ENCODE assay signal across 12 mouse cellular contexts in the genomic region with DNA sequence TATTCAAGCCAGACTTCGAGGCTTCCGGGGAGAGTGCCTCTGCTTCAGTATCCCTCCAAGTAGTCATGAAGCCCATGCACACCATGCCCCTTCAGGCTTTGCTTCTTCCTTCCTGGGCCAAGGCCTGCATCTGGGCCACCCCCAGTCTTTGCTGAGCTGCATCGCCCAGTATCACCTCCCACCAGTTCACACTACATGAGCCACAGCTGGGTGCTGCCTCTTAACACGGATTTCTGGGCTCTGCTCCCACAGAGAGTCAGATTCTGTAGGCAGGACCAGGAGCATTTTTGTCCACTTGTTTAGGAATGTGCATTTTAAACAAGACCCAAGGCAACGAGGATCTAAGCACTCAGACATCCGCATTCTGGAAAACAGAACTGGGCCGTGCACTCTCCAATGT. TPM values are rescaled to one million over a fixed set of nuclear protein-coding genes. Genes with fewer than 3 reads are reported as not detected.
DNase-seq lines count a peak whose midpoint lies in the region; ATAC-seq and TF ChIP-seq lines count a peak whose summit lies in the region.
"Had no signal": no experiment of that assay in that cellular context is flagged by ENCODE, and none has a peak within 500 bp of the region (broad histone marks: within the 10 kb centered on the region; RNA-seq: fewer than 3 reads in every experiment).

No protein-coding gene starts in this region.

- 59% methylated on average over 7 of the region's 7 CpGs for WGBS in heart, embryonic 13.5 days
- 33% methylated on average over 7 of the region's 7 CpGs for WGBS in lung, embryonic 14.5 days
- WGBS in embryonic facial prominence, embryonic 10.5 days, result 76% methylated on average over 7 of the region's 7 CpGs
- 21% methylated on average over 7 of the region's 7 CpGs for WGBS in olfactory bulb, adult 2 months
- 76% methylated on average over 7 of the region's 7 CpGs for WGBS in neural tube, embryonic 15.5 days

- H3K9me3 ChIP-seq in heart, embryonic 13.5 days, result no peaks in the 10 kb centered on the region
- no peaks in the 10 kb centered on the region for H3K9me3 ChIP-seq in lung, embryonic 14.5 days (ENCODE audit: low read depth, low read length)
- H3K9me3 ChIP-seq in embryonic facial prominence, embryonic 10.5 days, result no peaks in the 10 kb centered on the region
- H3K9me3 ChIP-seq in neural tube, embryonic 15.5 days (replicated peaks), result no peaks in the 10 kb centered on the region
- H3K9me3 ChIP-seq: liver, embryonic 12.5 days had no signal

- no peak overlapping the region for H3K4me3 ChIP-seq in heart, embryonic 13.5 days
- no peak overlapping the region for H3K4me3 ChIP-seq in lung, embryonic 14.5 days (ENCODE audit: low read depth, low read length)
- H3K4me3 ChIP-seq in embryonic facial prominence, embryonic 10.5 days, result no peak overlapping the region
- no peak overlapping the region for H3K4me3 ChIP-seq in olfactory bulb, adult 2 months (ENCODE audit: insufficient read depth, low read depth, low read length)
- no peak overlapping the region for H3K4me3 ChIP-seq in neural tube, embryonic 15.5 days (replicated peaks)
- H3K4me3 ChIP-seq: liver, embryonic 12.5 days had no signal

- H3K9ac ChIP-seq in heart, embryonic 13.5 days, result peak overlapping the region; percentile 44; the same call in 1 of the 2 replicates
- H3K9ac ChIP-seq in lung, embryonic 14.5 days, result no peak overlapping the region
- no peak overlapping the region for H3K9ac ChIP-seq in neural tube, embryonic 15.5 days (replicated peaks)
- H3K9ac ChIP-seq: liver, embryonic 12.5 days had no signal

- H3K27ac ChIP-seq in heart, embryonic 13.5 days (replicated peaks), result no peak overlapping the region
- H3K27ac ChIP-seq in lung, embryonic 14.5 days (ENCODE audit: low read depth), result no peak overlapping the region
- peak overlapping the region; percentile 25; the same call in 1 of the 2 replicates for H3K27ac ChIP-seq in embryonic facial prominence, embryonic 10.5 days (replicated peaks)
- peak overlapping the region; percentile 24 for H3K27ac ChIP-seq in olfactory bulb, adult 2 months (ENCODE audit: insufficient read depth, low read depth, low read length)
- H3K27ac ChIP-seq in neural tube, embryonic 15.5 days (replicated peaks), result no peak overlapping the region
- H3K27ac ChIP-seq: liver, embryonic 12.5 days had no signal

- no peak for TF ChIP-seq CTCF in lung, embryonic 14.5 days (IDR thresholded peaks at IDR 0.05; ENCODE audit: low read depth)
- no peak for TF ChIP-seq CTCF in olfactory bulb, adult 2 months (IDR thresholded peaks at IDR 0.05; ENCODE audit: insufficient read depth, low read depth, low read length)

- DNase-seq in heart, adult 9 months (ENCODE audit: low spot score in 2 of 2), result no peak
- peak; percentile 58 for DNase-seq in lung, embryonic 14.5 days
- no peak for DNase-seq in lung, postnatal 14 days
- no peak for DNase-seq in embryonic facial prominence, embryonic 10.5 days (ENCODE audit: low spot score)
- DNase-seq in kidney, adult 8-10 months, result no peak
- DNase-seq: adrenal gland, postnatal 36 days; cerebellum, postnatal 25 days had no signal

- H3K4me1 ChIP-seq in heart, embryonic 13.5 days, result no peaks in the 10 kb centered on the region
- no peaks in the 10 kb centered on the region for H3K4me1 ChIP-seq in lung, embryonic 14.5 days (ENCODE audit: insufficient read depth)
- peaks cover 27% of the 10 kb centered on the region for H3K4me1 ChIP-seq in embryonic facial prominence, embryonic 10.5 days
- peaks cover 45% of the 10 kb centered on the region for H3K4me1 ChIP-seq in olfactory bulb, adult 2 months (ENCODE audit: control insufficient read depth, insufficient read depth, low read length)
- peaks cover 22% of the 10 kb centered on the region for H3K4me1 ChIP-seq in neural tube, embryonic 15.5 days
- H3K4me1 ChIP-seq: liver, embryonic 12.5 days had no signal

- H3K27me3 ChIP-seq in heart, embryonic 13.5 days (replicated peaks), result no peaks in the 10 kb centered on the region
- no peaks in the 10 kb centered on the region for H3K27me3 ChIP-seq in lung, embryonic 14.5 days (ENCODE audit: insufficient read depth, low read length)
- H3K27me3 ChIP-seq in embryonic facial prominence, embryonic 10.5 days (replicated peaks; ENCODE audit: low read depth, poor library complexity, severe bottlenecking), result no peaks in the 10 kb centered on the region
- no peaks in the 10 kb centered on the region for H3K27me3 ChIP-seq in neural tube, embryonic 15.5 days (replicated peaks)
- H3K27me3 ChIP-seq: liver, embryonic 12.5 days had no signal

- no peak for ATAC-seq in heart, embryonic 13.5 days (ENCODE audit: extremely low read depth, insufficient number of reproducible peaks, low FRiP score, low TSS enrichment)
- peak; percentile 57; the same call in 1 of the 2 replicates for ATAC-seq in lung, embryonic 14.5 days (ENCODE audit: insufficient read depth)
- ATAC-seq in neural tube, embryonic 15.5 days (ENCODE audit: low FRiP score), result no peak
- ATAC-seq: activated CD4-positive, CD25-positive, alpha-beta regulatory T cell, adult 4 months; liver, embryonic 12.5 days had no signal

- TF ChIP-seq POLR2A in olfactory bulb, adult 2 months (IDR thresholded peaks at IDR 0.05; ENCODE audit: insufficient read depth, low read depth, low read length), result no peak

- H3K4me2 ChIP-seq in heart, embryonic 13.5 days, result no peak overlapping the region
- H3K4me2 ChIP-seq in lung, embryonic 14.5 days, result no peak overlapping the region
- no peak overlapping the region for H3K4me2 ChIP-seq in neural tube, embryonic 15.5 days
- H3K4me2 ChIP-seq: liver, embryonic 12.5 days had no signal

- no peaks in the 10 kb centered on the region for H3K36me3 ChIP-seq in heart, embryonic 13.5 days
- no peaks in the 10 kb centered on the region for H3K36me3 ChIP-seq in lung, embryonic 14.5 days (ENCODE audit: insufficient read depth)
- no peaks in the 10 kb centered on the region for H3K36me3 ChIP-seq in embryonic facial prominence, embryonic 10.5 days (replicated peaks)
- no peaks in the 10 kb centered on the region for H3K36me3 ChIP-seq in neural tube, embryonic 15.5 days
- H3K36me3 ChIP-seq: liver, embryonic 12.5 days had no signal

RNA-seq across cellular contexts. Expression of a gene that starts 40.8 kb away (rescaled TPM):
- polyA plus RNA-seq in heart, embryonic 13.5 days (2015; fragmentation: Nextera tagmentation; extraction: Ambion mirVana), result 29.5 and 33.3 TPM in 2 replicates
- 17.2 and 17.4 TPM in 2 replicates for polyA plus RNA-seq in lung, embryonic 14.5 days (2014; fragmentation: Nextera tagmentation; extraction: Ambion mirVana)
- 16.7 and 17.5 TPM in 2 replicates for polyA plus RNA-seq in embryonic facial prominence, embryonic 10.5 days (2016; fragmentation: Nextera tagmentation; extraction: Ambion mirVana)
- polyA plus RNA-seq in olfactory bulb, adult 2 months (2012; ENCODE audit: insufficient read depth, insufficient read length, low replicate concordance, missing spikeins), result not detected in 2 replicates
- polyA plus RNA-seq in neural tube, embryonic 15.5 days (2015; fragmentation: Nextera tagmentation; extraction: Ambion mirVana), result 24.8 and 25.6 TPM in 2 replicates

Comparison
In these comparisons a context has a peak if more than half of its experiments do, and no peak if none do; other contexts are left out.
1. H3K27ac ChIP-seq: peak in embryonic facial prominence, embryonic 10.5 days (single experiment) and olfactory bulb, adult 2 months (single experiment); none in heart, embryonic 13.5 days (single experiment), lung, embryonic 14.5 days (single experiment) and neural tube, embryonic 15.5 days (single experiment).
2. RNA of a gene that starts 40.8 kb away (polyA plus RNA-seq): 29.5 to 33.3 TPM in heart, embryonic 13.5 days, 24.8 to 25.6 TPM in neural tube, embryonic 15.5 days, 17.2 to 17.4 TPM in lung, embryonic 14.5 days and 16.7 to 17.5 TPM in embryonic facial prominence, embryonic 10.5 days; not detected in olfactory bulb, adult 2 months; every median in the first group is over 10 times any median in the second.